Mouse (Mus musculus) ZHBTc4 (cell line): ENCODE data around the gene Selenof.

Experiments used
- DNase-seq: peaks from one replicate; pipeline ENCODE4 v3.0.0-alpha.2; 2011; ENCODE audit warnings: low read depth, low spot score

The Selenof gene

DNA sequence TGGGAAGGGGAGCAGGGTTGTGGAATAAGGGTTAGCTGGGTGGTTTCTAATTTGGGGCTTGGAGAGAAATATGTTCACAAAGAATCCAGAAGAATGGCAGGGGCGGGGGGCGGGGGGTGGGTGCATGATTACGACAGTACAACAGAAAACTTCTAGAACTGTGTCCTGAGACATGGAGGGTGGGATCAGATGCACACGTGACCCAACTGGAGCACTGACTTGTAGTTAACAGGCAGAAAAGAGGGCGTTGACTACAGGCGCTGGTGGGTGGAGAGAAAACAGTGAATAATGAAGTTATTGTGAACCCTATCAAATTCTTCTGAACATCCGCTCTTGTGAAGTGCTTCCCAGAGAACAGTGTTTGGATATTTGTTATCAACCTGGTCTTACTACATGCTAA lies 6.2 kb upstream of the Selenof start:
- DNase-seq = peak; percentile 52

DNA sequence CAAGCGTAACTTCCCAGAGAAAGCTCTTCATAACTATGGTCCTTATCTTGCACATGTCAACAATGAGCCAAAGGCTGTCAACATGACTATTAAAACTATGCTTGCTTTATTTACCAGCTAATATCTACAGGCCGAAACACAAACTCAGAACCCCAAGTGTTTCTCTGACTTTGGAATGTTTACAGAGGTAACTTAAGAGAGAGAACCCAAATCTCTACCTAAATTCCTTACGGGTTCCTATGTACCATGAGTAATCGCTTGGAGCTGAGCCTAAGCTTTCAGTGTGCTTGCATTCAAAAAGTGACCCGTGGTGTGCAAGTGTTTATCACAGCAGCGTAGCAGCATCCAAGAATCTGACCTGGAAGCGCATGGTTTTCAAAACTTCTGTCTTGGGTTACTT lies 4.9 kb upstream of the Selenof start:
- DNase-seq = no peak

DNA sequence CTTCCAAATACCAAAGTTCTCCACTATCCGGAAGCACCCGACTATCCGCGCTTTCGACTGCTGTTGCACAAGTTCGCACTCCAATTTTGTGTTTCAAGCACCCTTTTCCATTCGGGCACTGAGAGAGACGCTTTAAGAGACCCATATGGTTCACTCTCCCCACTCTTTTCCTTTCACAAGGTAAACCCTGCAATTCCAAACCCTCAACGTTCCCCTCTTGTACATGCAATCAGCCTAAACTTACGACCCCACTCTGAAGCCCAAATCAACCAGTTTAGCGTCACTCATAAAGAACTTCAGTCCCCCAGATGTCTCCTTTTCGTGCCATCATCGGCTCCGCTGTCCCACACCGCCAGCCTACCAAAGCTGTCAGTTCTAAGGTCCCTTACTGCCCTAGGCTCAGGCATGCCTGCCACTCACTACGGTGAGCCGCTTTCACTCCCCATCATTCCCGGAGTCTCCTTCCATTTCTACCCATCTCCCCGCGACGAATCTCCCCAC lies 1.2 kb upstream of the Selenof start:
- peak; percentile 36 for DNase-seq

DNA sequence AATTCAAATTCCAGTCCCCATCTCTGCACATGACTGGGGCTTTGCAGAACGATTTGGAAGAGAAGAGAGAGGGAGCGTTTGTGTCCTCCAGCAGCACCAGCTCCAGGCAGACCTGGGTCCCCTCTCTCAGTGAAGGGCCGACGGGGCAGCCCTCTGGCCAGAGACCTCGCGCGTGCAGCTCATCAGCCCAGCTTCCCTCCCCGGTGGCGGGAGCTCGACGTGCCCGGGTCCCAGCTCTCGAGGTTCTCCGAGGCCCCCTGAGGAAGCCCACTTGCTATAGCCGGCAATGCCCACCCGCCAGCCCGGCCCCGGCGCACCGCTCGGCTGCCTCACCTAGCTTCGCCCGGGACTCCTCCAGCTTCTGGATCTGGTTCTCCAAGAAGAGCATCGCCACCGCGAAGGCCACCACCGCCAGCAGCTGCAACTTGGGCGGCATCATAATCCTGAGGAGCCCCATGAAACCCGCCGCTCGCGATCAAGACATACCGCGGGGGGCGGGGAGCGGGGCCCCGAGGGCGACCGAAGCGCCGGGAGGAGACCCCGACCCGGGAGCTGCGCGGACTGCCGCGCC lies 618 bp upstream of the Selenof start:
- peak; percentile 61 for DNase-seq

DNA sequence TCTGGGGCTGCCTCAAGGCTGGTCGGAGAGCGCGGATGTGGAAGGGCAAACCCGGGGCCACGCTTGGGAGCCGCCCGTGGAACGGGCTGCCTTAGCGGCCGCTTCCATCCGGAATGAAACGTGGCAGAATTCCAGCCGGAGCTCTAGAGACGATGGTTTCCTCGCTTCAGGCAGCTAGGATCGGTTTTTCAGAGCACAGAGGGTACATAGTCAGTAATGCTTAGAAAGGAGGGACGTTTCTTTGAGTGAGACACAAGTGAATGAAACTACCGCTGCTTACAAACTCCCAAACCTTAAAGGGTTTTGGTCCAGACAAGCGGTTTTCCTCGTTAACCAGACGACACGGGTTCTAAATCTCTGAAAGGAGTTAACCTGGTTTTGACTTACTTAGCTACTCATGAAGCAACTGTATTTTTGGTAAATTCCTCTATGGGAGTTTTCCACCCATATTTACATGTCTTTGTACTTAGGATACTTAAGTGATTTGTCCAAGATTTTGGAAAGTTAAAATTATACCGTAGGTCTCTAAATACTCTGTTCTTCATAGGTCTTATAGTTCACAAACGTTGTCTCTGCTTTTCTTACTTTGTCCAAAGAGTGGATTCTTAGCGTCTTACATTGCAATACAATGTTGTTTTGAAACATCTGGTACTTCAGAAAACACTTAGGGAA lies 848 bp downstream of the Selenof start:
- no peak for DNase-seq

DNA sequence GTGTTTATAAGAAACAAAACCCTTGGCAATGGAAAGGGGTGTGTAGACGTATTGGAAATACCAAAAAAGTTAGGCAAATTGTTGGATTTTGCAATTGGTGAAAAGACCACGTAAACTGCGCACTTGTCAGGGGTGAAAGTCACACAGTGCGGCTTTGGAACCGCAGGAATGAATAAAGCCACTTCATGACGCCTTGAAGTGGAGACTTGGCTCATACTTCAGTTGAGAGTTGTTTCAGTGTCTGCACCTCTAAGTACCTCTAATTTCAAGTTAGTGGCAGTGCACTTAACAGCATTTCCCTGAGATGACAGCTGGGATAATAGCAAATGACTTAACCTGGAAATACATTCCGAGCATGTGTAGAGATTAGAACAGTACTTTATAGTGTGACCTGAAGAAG lies 4.2 kb downstream of the Selenof start:
- no peak for DNase-seq

DNA sequence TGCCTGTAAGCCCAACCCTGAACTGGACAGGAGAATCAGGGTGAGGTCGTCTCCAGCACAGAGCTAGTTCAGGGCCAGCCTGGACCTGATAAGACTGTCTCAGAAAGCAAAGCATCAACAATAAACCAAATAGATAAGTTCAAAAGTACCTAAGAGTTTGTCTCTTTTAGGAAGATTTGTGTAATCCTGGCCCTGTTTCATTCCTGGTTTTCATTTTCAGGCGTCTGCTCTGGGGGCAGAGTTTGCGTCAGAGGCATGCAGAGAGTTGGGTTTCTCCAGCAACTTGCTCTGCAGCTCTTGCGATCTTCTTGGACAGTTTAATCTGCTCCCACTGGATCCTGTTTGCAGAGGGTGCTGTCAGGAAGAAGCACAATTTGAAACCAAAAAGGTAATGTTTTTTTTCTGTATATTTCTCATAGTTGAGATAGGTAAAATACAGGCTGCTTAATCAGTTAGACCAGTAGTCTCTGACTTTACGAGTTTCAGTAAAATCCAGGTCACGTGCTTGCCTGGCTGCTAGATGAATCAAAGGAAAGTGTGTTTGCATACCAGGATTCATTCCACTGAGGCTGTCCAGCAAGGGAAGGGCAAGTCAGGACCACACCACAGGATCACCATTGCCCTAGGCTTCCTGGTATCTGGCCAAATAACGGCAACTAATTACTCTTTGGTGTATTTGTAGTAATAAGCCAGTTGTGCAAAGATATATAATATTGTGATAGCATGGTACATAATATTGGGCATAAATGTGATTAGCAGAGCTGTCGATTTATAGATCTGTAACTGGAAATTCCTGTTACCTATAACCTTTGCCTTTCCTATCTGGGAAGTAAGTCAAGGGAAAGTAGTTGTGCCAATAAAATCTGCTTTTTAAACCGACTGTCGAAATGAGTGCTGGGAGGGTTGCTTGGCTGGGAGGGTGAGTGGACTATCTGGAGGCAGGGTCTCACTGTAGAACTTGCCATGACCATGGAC lies 7.5 kb downstream of the Selenof start:
- DNase-seq = no peak

DNA sequence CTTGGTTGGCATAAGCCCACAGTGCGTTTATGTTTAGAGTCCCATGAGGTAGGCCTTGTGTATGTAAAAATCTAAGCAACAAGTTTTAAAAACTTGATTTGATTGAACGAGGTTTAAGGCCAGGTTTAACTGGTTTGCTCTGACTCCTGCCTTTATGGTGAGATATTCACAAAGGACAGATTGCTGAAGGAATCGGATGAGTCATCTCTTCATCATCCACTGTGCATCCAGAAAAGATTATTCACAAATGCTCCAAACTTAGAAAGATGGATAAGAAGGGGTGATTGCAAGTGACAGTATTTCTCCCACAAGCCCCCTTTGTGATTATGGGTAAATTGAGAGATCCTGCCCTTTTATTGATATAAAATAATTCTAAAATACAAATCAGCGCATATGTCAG lies 8.8 kb downstream of the Selenof start:
- DNase-seq = no peak

DNA sequence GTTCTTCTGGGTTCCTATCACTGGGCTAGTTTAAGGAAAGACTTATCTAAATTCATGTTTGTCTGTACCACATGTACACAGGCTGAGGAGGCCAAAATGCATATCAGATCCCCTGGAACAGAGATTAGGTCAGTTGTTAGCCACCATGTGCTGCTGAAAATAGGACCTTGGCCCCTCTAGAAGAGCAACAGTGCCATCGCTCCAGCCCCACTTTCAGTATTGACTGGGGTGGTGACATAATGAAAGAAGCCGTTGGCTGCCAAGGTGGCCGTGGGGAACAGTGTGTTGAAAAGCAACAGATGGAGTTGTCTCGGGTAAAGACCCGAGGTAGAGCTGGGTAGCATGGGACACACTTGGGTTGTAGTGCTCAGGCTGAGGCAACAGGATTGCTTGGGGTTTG lies 9.7 kb downstream of the Selenof start:
- no peak for DNase-seq

DNA sequence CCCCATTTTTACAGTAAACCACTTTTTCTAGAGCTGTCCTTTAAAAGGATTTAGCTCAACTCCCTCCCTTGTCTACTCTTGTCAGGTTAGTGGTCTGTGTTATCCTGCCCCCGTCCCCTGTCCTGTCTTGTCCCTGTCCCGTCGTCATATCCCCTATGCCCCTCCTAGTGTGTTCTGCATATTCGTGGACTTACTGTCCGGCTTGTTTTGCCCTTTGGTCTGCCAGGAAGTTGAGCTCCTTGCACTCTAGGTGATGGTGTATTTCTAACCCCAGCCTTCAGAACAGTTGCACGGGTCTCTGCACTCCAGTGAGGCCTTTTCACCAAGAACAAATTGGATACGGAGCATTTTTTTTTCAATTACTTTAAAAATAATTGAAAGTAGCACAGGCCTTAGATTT lies 10.2 kb downstream of the Selenof start:
- DNase-seq = no peak

DNA sequence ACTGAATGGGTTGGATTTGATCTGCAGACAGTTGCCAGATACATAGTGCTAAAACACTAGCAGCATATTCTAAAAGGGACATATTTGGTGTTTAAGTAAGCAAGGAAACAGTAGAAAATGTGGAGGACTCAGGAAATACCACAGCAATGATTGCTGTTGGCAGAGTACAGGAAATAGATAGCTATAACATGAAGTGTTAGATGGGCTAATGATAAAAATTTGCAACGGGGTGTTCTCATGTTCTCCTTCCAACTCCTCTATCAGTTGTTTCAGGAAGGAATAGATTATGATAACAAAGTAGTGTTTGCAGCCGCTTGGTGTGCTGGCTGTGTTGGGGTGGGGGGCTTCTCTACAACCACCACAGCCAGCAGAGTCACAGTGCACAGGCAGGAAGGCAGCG lies 11.7 kb downstream of the Selenof start:
- no peak for DNase-seq

DNA sequence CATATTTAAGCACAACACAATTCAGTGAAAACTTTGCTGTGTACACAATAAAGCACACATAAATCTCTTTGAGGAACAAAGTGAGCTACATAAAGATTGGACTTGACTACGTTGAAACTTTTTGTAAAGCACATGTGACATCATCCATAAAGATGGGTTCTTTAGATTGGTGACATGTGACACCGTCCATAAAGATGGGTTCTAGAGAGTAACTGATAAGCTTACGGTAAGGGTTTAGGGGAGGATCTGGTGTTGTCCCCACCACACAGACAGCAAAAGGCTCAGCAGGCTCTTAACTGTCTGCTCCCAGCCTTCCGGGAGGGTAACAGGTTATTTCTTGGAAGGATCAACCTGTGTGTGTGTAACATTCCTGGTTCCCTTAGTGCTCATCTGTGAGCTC lies 12.2 kb downstream of the Selenof start:
- no peak for DNase-seq

DNA sequence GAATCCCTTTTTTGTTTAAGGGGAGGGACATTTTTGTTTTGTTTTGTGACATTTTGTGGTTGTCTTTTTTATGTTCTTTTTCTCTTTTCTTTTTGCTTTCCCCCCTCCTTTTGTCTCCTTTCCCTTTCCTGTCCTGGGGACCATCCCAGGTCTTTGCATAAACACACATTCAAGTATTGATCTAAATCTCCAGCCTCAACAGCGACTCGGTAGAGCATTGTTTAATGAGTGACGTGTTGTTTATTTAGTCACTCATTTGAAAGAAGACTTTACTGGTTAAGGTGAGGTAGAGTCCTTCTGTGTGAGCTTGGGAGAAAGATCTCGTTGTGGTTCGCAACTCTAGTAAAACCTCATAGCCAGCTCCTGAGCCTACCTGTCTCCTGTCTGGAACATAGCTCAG lies 13.7 kb downstream of the Selenof start:
- DNase-seq = no peak

DNA sequence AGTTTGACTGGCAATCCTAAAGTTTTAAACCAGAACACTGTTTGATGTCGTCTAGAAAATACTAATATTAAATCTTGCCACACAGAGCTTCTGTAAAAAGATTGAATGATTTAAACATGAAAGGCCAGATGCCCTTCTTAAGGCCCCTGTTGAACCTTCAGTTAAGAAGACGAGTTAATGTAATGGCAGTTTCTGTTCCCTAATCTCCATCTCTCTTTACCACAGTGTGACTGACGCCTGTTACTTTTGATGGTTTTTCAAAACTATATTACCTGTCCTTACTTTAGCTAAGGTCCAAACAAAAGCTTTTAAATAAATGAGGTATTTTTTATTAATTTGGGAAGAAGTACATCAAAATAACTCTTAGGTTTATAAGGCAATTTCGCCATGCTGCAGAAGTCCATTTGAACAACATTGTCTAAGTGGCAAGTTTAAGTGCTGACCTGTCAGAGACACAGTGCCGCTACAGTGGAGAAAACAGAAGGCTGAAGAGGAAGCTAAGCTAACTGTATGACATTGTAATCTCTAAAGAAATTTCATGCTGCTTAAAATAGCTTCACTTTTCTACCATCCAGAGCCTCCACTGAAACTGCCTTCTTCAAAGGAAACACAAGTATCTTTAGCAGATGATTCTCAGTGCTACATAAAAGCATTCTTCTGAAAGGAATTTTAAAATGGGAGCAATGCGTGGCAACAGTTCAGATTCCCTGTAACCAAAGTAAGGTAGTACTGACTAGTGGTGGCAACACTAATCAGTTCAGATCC lies 14.9 kb downstream of the Selenof start:
- no peak for DNase-seq

DNA sequence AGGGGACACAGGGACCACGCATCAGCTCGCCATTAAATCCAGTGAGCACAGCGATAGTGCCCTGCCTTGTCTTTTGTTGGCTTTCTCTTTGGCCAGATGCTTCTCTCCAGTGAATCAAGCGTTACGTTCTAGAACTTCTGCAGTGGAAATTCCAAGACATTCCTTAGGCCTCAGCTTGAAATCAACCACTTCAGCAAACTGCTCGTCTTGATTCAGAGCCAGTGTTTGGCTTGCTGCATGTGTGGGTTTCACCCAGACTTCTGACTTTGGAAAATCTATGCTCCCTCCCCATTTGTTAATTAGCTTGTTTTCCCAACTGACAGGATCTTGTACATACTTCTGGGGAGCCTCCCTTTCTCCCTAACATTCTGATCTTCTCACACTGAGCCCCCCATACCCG lies 16.6 kb downstream of the Selenof start:
- no peak for DNase-seq

DNA sequence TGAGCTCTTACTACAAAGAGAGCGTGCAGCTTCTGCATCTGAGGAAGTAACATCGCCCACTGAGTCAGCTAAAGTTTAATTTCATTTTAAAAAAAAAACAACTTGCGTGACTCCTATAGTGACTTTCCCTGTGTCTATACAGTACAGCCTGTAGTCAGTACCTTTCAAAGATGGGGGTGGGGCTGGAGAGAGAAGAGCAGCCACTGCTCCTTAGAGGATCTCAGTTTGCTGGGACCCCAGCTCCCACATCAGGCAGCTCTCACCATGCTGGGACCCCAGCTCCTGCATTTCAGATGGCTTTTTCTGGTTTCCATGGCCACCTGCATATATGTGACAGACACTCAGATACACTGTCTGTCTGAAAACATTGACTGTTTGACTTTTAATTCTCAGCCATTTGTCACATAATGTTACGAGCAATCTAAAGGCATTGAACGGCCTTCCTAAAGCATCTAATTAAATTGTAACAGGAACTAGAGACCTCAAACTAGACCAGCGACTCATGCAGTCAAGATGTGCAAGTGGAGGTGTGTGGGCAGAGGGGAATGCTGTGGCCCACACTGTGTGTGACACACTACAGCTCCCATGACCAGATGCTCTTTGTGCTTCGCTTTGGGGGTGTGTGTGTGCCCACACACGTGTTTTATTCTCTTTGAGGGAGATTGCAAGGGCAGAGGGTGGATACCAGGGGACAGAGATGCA lies 19.2 kb downstream of the Selenof start:
- DNase-seq = no peak

DNA sequence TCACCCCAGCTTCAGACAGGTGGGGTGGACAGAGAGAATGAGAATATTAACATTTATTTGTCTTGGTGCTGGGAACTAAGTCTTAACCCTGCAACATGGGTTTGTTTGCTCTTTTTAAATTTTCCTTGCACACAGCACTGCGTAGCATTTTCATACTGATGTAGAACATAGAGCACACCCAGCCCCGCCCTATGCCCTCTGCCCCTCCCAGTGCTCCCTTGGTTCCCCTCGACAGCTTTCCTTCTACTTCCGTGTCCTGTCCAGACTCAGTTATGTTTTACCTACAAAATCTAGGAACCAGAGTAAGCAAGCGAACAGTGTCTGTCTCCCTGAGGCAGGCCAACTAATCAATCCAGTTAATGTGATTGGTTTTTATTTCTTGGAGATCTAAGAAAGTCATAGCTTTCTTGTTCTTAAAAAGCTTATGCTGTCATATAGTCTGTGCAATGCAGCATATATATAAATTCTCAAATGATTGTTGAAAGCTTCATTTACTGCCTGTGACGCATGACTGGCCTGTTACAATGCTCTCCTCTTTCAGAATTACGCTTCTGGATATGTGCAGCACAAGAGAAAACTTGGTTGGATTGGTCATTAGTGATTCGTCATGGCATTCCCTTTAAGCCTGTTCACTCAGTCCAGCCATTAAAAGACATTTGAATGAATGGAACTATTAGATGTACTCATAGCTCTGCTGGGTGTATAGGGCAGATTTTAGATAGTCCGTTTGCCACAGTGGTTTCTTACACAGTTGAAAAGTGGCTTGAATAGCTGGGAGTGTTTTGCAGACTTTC lies 23.1 kb downstream of the Selenof start:
- DNase-seq = no peak

DNA sequence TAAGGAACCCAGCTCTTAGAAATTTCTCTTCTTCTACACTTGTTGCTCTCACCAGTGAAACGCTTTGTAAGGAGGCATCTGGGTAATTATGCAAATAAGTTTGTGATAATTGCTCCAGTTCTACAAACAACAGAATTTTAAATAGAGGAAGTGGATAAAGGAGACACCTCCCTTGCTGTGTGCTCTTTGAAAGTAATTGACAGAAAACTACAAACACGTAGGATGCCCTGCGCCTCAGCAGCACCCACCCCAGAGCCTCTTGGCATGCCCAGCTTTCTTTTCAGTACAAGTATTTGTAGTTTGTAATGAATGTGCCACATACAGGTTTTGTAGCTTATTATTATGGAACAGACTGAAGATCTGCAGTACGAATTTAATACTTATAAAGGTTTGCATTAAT lies 27.0 kb downstream of the Selenof start:
- DNase-seq = no peak

DNA sequence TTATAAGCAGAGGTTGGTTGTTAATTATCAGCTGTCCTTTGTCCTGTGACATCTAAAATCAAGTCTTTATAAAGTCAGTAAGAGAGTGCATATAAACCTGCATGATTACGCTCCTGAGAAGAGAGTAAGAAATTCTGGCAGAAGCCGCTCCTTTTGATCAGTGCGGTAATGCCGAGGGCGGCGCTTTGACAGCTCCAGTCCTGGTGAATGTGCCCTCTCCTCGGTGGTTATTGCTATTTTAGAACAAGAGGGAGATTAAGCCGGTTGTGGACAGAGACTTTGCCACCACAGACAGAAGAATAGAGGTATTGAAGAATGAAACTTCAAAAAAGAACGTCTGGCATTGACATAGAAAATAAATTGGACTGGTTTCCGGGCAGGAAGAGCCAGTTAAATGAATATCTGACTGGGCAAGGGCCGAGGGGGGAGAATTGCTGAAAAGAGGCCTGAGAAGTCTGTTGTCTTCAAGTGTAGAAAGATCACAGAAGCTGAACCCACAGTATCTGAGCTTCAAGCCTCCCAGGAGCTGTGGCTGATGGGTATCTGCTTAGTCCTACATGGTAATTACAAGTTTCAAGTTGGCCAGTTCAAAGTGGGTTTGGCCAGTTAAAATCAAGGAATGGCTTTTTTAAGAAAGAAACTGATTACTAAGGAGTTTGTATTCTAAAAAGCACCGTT lies 27.8 kb downstream of the Selenof start:
- no peak for DNase-seq

DNA sequence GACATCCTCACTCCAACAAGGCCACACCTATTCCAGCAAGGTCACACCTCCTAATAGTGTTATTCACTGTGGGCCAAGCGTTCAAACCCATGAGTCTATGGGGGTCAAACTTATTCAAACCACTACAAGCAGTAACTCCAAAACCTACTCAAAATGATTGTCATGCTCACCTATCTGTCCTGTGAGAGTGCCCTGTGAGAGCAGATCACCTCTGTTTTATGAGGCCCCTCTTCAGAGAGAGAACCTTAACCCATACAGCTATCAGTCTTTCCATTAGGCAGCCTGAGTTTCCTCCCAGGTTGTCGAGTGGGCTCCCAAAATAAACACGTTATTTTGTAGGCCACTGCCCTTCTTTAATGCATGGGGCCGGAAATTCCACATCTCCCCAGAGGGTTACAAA lies 32.3 kb downstream of the Selenof start:
- DNase-seq = no peak
